Mouse (Mus musculus): ENCODE measurements at regions not wholly inside any gene's neighbourhood (a gene's known extent, or its start where the extent isn't known, plus 50 kb on each side); places are given as distances from the start of the nearest gene placed in this dataset.

DNA sequence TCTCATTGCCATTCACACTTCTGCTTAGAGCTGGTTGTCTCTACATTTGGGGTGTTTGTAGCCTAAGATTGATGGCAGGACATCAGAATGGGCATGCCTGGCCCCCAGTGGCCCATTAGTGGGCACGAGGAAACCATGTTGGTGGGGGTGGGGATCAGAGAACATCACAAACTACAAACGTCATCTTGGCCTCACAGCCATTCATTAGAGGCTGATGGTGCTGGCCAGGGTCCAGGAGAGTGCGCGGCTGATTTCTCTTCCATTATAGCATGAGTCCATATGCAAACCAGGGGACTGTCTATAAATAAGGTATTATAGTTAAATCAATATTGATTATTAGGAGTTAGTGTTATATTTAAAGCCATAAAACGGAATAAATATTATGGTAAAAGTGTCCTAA is 67.9 kb downstream of the 3100002H09Rik start:
- H3K27me3 ChIP-seq (ENCODE audit: control insufficient read depth, insufficient read depth, low read depth, low read length), result no peaks in the 10 kb centered on the region
- no peak for ATAC-seq
- H3K4me3 ChIP-seq (ENCODE audit: low read depth, low read length), result no peak overlapping the region
- H3K4me1 ChIP-seq (ENCODE audit: control insufficient read depth, insufficient read depth, low read length), result no peaks in the 10 kb centered on the region
- no peak overlapping the region for H3K27ac ChIP-seq (ENCODE audit: low read length)
- H3K4me2 ChIP-seq (ENCODE audit: low read length), result no peak overlapping the region
- no peaks in the 10 kb centered on the region for H3K9me3 ChIP-seq (replicated peaks; ENCODE audit: control insufficient read depth, low read length, poor library complexity, severe bottlenecking)
- no peak overlapping the region for H3K9ac ChIP-seq (ENCODE audit: low read depth, low read length)
- no peaks in the 10 kb centered on the region for H3K36me3 ChIP-seq (ENCODE audit: control insufficient read depth, insufficient read depth, low read length)
- 60% methylated on average over 5 of the region's 5 CpGs for WGBS

DNA sequence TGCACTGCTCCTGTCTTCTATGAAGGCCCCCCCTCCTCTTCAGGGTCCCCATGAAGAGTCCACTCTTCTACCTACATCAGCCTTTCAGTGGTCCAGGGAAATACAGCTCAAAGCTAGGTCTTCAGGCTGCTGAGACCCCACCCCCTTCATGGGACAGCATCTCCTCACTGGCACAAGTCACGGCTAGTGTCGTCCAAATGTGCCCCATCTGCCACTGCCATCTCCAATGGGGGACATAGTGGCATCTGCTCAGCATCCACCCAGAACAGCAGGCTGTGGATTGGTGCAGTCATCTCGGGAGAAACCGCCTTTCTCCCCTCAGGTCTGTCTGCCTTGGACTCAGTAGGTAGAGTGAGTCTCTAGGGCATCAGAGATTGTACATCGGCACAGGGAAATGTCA is 72.1 kb downstream of the 3100002H09Rik start:
- no peak for ATAC-seq
- no peak overlapping the region for H3K4me3 ChIP-seq (ENCODE audit: low read depth, low read length)
- 0 out of 2 replicates have a peak, but pooled peaks cover 2% of the 10 kb centered on the region for H3K4me1 ChIP-seq (ENCODE audit: control insufficient read depth, insufficient read depth, low read length)
- WGBS, result 82% methylated on average over 5 of the region's 5 CpGs
- H3K9ac ChIP-seq (ENCODE audit: low read depth, low read length), result no peak overlapping the region
- H3K36me3 ChIP-seq (ENCODE audit: control insufficient read depth, insufficient read depth, low read length), result no peaks in the 10 kb centered on the region
- no peak overlapping the region for H3K27ac ChIP-seq (ENCODE audit: low read length)
- H3K9me3 ChIP-seq (replicated peaks; ENCODE audit: control insufficient read depth, low read length, poor library complexity, severe bottlenecking), result no peaks in the 10 kb centered on the region
- no peaks in the 10 kb centered on the region for H3K27me3 ChIP-seq (ENCODE audit: control insufficient read depth, insufficient read depth, low read depth, low read length)
- no peak overlapping the region for H3K4me2 ChIP-seq (ENCODE audit: low read length)

DNA sequence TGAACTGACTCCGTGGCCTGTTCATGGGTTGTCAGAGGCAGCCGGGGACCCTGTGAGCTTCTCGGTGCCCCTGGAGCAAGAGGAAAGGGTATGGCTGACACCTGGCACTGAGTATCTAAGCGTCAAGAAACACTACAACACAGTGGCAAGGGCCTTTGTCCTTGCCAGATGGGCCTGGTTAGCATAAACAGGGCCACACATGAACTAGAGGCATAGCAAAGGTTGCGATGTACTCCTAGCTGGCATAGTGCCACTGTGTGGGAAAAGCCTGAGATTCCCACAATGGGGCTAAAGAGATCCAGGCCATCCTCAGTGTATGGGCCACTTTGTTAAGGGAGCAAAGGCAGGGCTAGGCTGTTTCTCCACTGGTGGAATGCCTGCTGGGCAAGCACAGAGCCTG is 72.9 kb downstream of the 3100002H09Rik start:
- Histone ChIP-seq H3K9me3 (replicated peaks; ENCODE audit: control insufficient read depth, low read length, poor library complexity, severe bottlenecking) (no peaks in the 10 kb centered on the region), H3K4me3 (ENCODE audit: low read depth, low read length) (no peak overlapping the region), H3K9ac (ENCODE audit: low read depth, low read length) (no peak overlapping the region), H3K27me3 (ENCODE audit: control insufficient read depth, insufficient read depth, low read depth, low read length) (no peaks in the 10 kb centered on the region), H3K27ac (ENCODE audit: low read length) (no peak overlapping the region), H3K4me1 (ENCODE audit: control insufficient read depth, insufficient read depth, low read length) (0 out of 2 replicates have a peak, but pooled peaks cover 2% of the 10 kb centered on the region), H3K36me3 (ENCODE audit: control insufficient read depth, insufficient read depth, low read length) (no peaks in the 10 kb centered on the region), H3K4me2 (ENCODE audit: low read length) (no peak overlapping the region)
- no peak for ATAC-seq
- WGBS, result 59% methylated on average over 5 of the region's 5 CpGs

DNA sequence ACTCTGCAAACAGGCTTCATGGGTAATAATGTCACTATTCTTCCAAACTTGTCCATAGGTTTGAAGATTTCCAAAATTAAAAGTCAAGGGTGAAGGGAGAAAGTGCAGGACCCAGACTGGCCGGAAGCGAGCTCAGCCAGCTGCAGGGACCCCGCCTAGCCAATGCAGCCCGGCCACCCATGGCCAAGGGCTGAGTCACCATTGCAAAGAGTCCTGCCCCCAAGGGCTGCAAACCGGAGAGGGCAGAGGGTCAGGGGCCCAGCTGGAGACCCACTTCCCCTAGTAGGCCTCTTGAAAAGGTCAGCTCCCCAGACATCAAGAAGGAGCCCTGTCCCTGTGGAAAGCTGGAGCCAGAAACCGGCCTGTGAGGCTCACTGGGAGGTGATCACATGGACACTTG is 77.0 kb downstream of the 3100002H09Rik start:
- Histone ChIP-seq H3K36me3 (ENCODE audit: control insufficient read depth, insufficient read depth, low read length) (no peaks in the 10 kb centered on the region), H3K4me3 (ENCODE audit: low read depth, low read length) (no peak overlapping the region), H3K9ac (ENCODE audit: low read depth, low read length) (no peak overlapping the region), H3K27me3 (ENCODE audit: control insufficient read depth, insufficient read depth, low read depth, low read length) (no peaks in the 10 kb centered on the region), H3K4me2 (ENCODE audit: low read length) (no peak overlapping the region), H3K4me1 (ENCODE audit: control insufficient read depth, insufficient read depth, low read length) (0 out of 2 replicates have a peak, but pooled peaks cover 2% of the 10 kb centered on the region), H3K27ac (ENCODE audit: low read length) (no peak overlapping the region), H3K9me3 (replicated peaks; ENCODE audit: control insufficient read depth, low read length, poor library complexity, severe bottlenecking) (no peaks in the 10 kb centered on the region)
- WGBS, result 74% methylated on average over 6 of the region's 6 CpGs
- no peak for ATAC-seq

DNA sequence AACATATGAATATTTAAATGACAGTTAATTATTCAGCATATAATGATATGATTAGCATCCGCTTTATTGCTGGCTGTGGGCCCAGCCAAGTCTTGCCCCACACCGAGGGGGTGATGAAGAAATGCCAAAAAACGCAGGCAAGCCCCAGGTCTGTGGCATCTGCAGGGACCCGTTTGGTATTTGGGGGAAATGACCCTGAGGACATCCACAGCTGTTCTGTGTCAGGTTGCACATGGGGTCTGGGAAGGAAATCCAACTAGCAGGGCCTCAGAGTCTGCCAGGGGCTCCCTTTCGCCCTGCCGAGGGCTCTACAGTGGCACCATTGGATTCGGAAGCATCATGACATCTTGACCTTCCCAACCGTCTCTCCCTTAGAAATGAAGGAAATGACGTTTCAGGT is 80.0 kb downstream of the 3100002H09Rik start:
- no peak for ATAC-seq
- 70% methylated on average over 9 of the region's 9 CpGs for WGBS
- H3K9ac ChIP-seq (ENCODE audit: low read depth, low read length), result no peak overlapping the region

DNA sequence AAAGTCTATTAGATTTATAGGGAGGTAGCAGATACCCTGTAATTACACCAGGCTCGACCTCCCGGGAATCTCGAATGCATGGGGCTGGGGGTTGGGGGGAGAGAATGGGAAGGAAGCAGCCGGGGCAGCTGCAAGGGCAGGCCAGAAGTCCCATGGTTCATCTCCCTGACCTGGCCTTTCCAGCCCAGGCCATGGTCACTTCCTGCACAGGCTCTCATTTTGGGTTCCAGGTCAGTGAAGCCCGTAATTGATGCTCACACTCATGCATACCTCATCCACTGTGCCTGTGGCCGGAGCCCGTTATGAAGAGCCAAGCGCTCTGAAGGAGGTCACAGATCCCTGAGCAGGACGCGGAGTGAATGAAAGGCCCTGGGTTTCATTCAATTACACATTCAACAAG is 83.8 kb downstream of the 3100002H09Rik start:
- peaks cover 10% of the 10 kb centered on the region for H3K4me1 ChIP-seq (ENCODE audit: control insufficient read depth, insufficient read depth, low read length)
- ATAC-seq, result 0 out of 2 replicates have a peak, but pooled peaks have one; percentile 5
- H3K4me2 ChIP-seq (ENCODE audit: low read length), result no peak overlapping the region
- no peak overlapping the region for H3K27ac ChIP-seq (ENCODE audit: low read length)
- H3K4me3 ChIP-seq (ENCODE audit: low read depth, low read length), result no peak overlapping the region
- H3K36me3 ChIP-seq (ENCODE audit: control insufficient read depth, insufficient read depth, low read length), result no peaks in the 10 kb centered on the region
- no peak overlapping the region for H3K9ac ChIP-seq (ENCODE audit: low read depth, low read length)
- WGBS, result 15% methylated on average over 10 of the region's 10 CpGs
- no peaks in the 10 kb centered on the region for H3K9me3 ChIP-seq (replicated peaks; ENCODE audit: control insufficient read depth, low read length, poor library complexity, severe bottlenecking)
- H3K27me3 ChIP-seq (ENCODE audit: control insufficient read depth, insufficient read depth, low read depth, low read length), result peaks cover 3% of the 10 kb centered on the region; the same call in 1 of the 2 replicates

More for the DNA sequence above, 80.0 kb downstream of the 3100002H09Rik start:
- Histone ChIP-seq H3K27ac (ENCODE audit: low read length) (no peak overlapping the region), H3K27me3 (ENCODE audit: control insufficient read depth, insufficient read depth, low read depth, low read length) (no peaks in the 10 kb centered on the region), H3K4me2 (ENCODE audit: low read length) (no peak overlapping the region), H3K4me3 (ENCODE audit: low read depth, low read length) (no peak overlapping the region), H3K9me3 (replicated peaks; ENCODE audit: control insufficient read depth, low read length, poor library complexity, severe bottlenecking) (no peaks in the 10 kb centered on the region), H3K4me1 (ENCODE audit: control insufficient read depth, insufficient read depth, low read length) (peaks cover 10% of the 10 kb centered on the region), H3K36me3 (ENCODE audit: control insufficient read depth, insufficient read depth, low read length) (no peaks in the 10 kb centered on the region)

DNA sequence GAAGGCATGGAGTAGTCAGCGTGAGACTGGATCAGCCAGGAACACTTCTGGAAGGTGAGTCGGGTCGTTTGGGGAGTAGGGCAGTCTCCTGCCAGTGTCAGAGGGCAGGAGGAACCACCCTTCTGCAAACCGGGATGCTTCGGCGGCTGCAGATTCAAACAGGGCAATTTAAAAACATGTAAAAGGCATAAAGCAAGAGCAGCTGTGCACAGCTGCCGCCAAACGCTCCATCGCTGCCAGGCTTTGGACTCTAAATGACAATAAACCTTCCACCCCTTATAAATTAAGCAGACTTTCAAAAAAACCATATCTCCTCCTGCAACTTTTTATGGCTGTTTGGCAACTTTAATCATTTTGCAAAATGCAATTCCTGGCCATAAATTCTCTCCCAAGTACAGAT is 84.2 kb downstream of the 3100002H09Rik start:
- H3K27me3 ChIP-seq (ENCODE audit: control insufficient read depth, insufficient read depth, low read depth, low read length), result peaks cover 3% of the 10 kb centered on the region; the same call in 1 of the 2 replicates
- no peak overlapping the region for H3K9ac ChIP-seq (ENCODE audit: low read depth, low read length)
- no peaks in the 10 kb centered on the region for H3K9me3 ChIP-seq (replicated peaks; ENCODE audit: control insufficient read depth, low read length, poor library complexity, severe bottlenecking)
- no peak overlapping the region for H3K27ac ChIP-seq (ENCODE audit: low read length)
- no peak overlapping the region for H3K4me2 ChIP-seq (ENCODE audit: low read length)
- ATAC-seq, result no peak
- WGBS, result 23% methylated on average over 9 of the region's 9 CpGs
- no peaks in the 10 kb centered on the region for H3K36me3 ChIP-seq (ENCODE audit: control insufficient read depth, insufficient read depth, low read length)
- H3K4me3 ChIP-seq (ENCODE audit: low read depth, low read length), result no peak overlapping the region
- peaks cover 10% of the 10 kb centered on the region for H3K4me1 ChIP-seq (ENCODE audit: control insufficient read depth, insufficient read depth, low read length)

DNA sequence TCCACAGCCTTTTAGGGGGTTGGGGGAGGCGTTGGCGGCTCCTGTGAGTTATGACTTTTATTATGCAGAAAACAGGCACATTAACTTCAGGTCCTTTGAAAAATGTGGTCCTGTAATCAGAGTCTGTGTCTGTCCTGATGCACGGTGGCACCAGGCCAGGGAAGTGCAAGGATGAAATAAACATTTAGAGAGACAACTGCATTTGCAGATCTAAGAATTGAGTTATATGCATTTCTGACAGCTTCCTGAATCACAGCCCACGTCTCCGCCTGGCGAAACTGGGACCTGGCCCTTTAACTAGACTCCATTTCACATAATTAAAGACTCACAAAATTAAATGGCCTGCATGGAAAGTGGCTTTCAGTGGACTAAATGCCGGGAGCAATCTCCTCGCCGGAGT is 90.3 kb downstream of the 3100002H09Rik start:
- no peak overlapping the region for H3K9ac ChIP-seq (ENCODE audit: low read depth, low read length)
- H3K9me3 ChIP-seq (replicated peaks; ENCODE audit: control insufficient read depth, low read length, poor library complexity, severe bottlenecking), result no peaks in the 10 kb centered on the region
- no peak overlapping the region for H3K27ac ChIP-seq (ENCODE audit: low read length)
- no peaks in the 10 kb centered on the region for H3K36me3 ChIP-seq (ENCODE audit: control insufficient read depth, insufficient read depth, low read length)
- H3K4me3 ChIP-seq (ENCODE audit: low read depth, low read length), result no peak overlapping the region
- 68% methylated on average over 9 of the region's 9 CpGs for WGBS
- H3K27me3 ChIP-seq (ENCODE audit: control insufficient read depth, insufficient read depth, low read depth, low read length), result peaks cover 3% of the 10 kb centered on the region; the same call in 1 of the 2 replicates
- no peaks in the 10 kb centered on the region for H3K4me1 ChIP-seq (ENCODE audit: control insufficient read depth, insufficient read depth, low read length)
- no peak overlapping the region for H3K4me2 ChIP-seq (ENCODE audit: low read length)
- no peak for ATAC-seq

DNA sequence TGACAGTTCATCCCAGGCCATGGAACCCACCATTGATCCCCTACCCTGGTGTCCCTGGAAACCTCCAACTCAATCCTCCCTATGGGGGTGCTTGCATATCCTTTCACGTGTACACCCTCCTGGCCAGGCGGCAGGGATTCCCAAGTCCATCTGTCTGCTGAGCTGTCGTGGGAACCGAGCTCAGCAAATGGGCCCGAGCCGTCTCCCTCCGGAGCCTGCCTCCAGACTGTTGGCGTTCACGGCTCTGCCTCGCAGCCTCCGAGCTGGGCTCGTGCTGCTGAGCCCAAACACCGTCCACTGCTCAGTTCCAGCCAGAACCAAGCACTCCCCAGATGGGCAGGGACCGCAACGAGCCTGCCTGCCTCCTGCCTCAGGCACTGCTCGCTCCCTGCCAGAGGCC is 98.8 kb downstream of the 3100002H09Rik start:
- H3K27ac ChIP-seq (ENCODE audit: low read length), result no peak overlapping the region
- 0 out of 2 replicates have a peak, but pooled peaks cover 2% of the 10 kb centered on the region for H3K4me1 ChIP-seq (ENCODE audit: control insufficient read depth, insufficient read depth, low read length)
- H3K9ac ChIP-seq (ENCODE audit: low read depth, low read length), result no peak overlapping the region
- H3K4me3 ChIP-seq (ENCODE audit: low read depth, low read length), result no peak overlapping the region
- no peak overlapping the region for H3K4me2 ChIP-seq (ENCODE audit: low read length)
- WGBS, result 67% methylated on average over 16 of the region's 16 CpGs
- no peaks in the 10 kb centered on the region for H3K27me3 ChIP-seq (ENCODE audit: control insufficient read depth, insufficient read depth, low read depth, low read length)
- ATAC-seq, result no peak
- no peaks in the 10 kb centered on the region for H3K9me3 ChIP-seq (replicated peaks; ENCODE audit: control insufficient read depth, low read length, poor library complexity, severe bottlenecking)
- no peaks in the 10 kb centered on the region for H3K36me3 ChIP-seq (ENCODE audit: control insufficient read depth, insufficient read depth, low read length)

Measured in midbrain, embryonic 16.5 days (tissue).